Mouse (Mus musculus) forebrain, embryonic 13.5 days (tissue): ENCODE data around the gene Gzmk. TPM values are rescaled to one million over a fixed set of nuclear protein-coding genes. Genes with fewer than 3 reads are reported as not detected.

ENCODE experiments used
- ATAC-seq: fragments of 200-750 bp; cut with Nextera tagmentation; 2 replicates; pipeline ENCODE4 v1.8.0; 2017
- H3K27ac ChIP-seq: fragments of 300-500 bp; sonication (generic); 2 replicates; pipeline ENCODE4 v1.5.1; 2015; ENCODE audit warnings: inconsistent platforms, mild to moderate bottlenecking, moderate library complexity
- H3K27me3 ChIP-seq: fragments of 300-500 bp; sonication (generic); 2 replicates; pipeline ENCODE4 v1.6.1; 2015; ENCODE audit warnings: mild to moderate bottlenecking, inconsistent platforms
- H3K36me3 ChIP-seq: fragments of 300-500 bp; sonication (generic); 2 replicates; pipeline ENCODE4 v1.6.1; 2015; ENCODE audit warnings: mild to moderate bottlenecking, inconsistent platforms; ENCODE audit not compliant: poor library complexity, severe bottlenecking
- H3K4me1 ChIP-seq: fragments of 300-500 bp; sonication (generic); 2 replicates; pipeline ENCODE4 v1.6.1; 2015; ENCODE audit warnings: inconsistent platforms
- H3K4me2 ChIP-seq: fragments of 300-500 bp; sonication (generic); 2 replicates; pipeline ENCODE4 v1.6.1; 2015; ENCODE audit warnings: inconsistent platforms, mild to moderate bottlenecking, moderate library complexity
- H3K4me3 ChIP-seq: fragments of 300-500 bp; sonication (generic); 2 replicates; pipeline ENCODE4 v1.5.1; 2015; ENCODE audit warnings: mild to moderate bottlenecking, inconsistent platforms
- H3K9ac ChIP-seq: fragments of 300-500 bp; sonication (generic); 2 replicates; pipeline ENCODE4 v1.6.1; 2015; ENCODE audit warnings: mild to moderate bottlenecking, inconsistent platforms
- H3K9me3 ChIP-seq: fragments of 300-500 bp; sonication (generic); replicated peaks from 2 replicates; pipeline ENCODE4 v1.6.1; 2016; ENCODE audit warnings: inconsistent platforms
- WGBS: fragments of 180-500 bp; shearing (Covaris S2); methylation state at CpG from one replicate; pipeline ENCODE4 v1.1.7; 2015; 5-methylcytosine and 5-hydroxymethylcytosine counted together
- polyA plus RNA-seq: library from polyadenylated mRNA; unstranded; fragments of >200 nt; fragmentation: Nextera tagmentation; extraction: Ambion mirVana; gene quantifications from 2 replicates; pipeline ENCODE4 v1.2.1, GENCODE M21; 2015

Gzmk gene
- polyA plus RNA-seq, 1 experiment from 2014 or later, result not detected

- no peaks in the 10 kb centered on the region for H3K27me3 ChIP-seq
- H3K4me3 ChIP-seq, result no peak overlapping the region
- no peak overlapping the region for H3K9ac ChIP-seq
- 89% methylated on average over 1 of the region's 1 CpGs for WGBS
- H3K27ac ChIP-seq, result no peak overlapping the region
- no peak overlapping the region for H3K4me2 ChIP-seq
- no peaks in the 10 kb centered on the region for H3K9me3 ChIP-seq
- no peak for ATAC-seq
- no peaks in the 10 kb centered on the region for H3K4me1 ChIP-seq
- no peaks in the 10 kb centered on the region for H3K36me3 ChIP-seq
Measured at GRCm38 (mm10) chr13:113139597-113139996, 86.1 kb downstream of the Gzmk start.

- ATAC-seq, result peak; percentile 78
- no peaks in the 10 kb centered on the region for H3K9me3 ChIP-seq
- no peaks in the 10 kb centered on the region for H3K36me3 ChIP-seq
- H3K9ac ChIP-seq, result no peak overlapping the region
- H3K27ac ChIP-seq, result no peak overlapping the region
- H3K27me3 ChIP-seq, result no peaks in the 10 kb centered on the region
- H3K4me3 ChIP-seq, result no peak overlapping the region
- 82% methylated on average over 1 of the region's 1 CpGs for WGBS
- no peak overlapping the region for H3K4me2 ChIP-seq
- no peaks in the 10 kb centered on the region for H3K4me1 ChIP-seq
Measured at GRCm38 (mm10) chr13:113129974-113130373, 95.7 kb downstream of the Gzmk start.

Other genes starting within 250 kb of the Gzmk start
- gene Ccno, start 238.1 kb downstream of the Gzmk start, polyA plus RNA-seq, result 1.9 and 4.4 TPM in 2 replicates
- gene Mcidas, start 232.1 kb downstream of the Gzmk start, polyA plus RNA-seq, result 1.4 and 2.4 TPM in 2 replicates
- 0.63 and 0.92 TPM in 2 replicates for gene Cdc20b, start 190.8 kb downstream of the Gzmk start, polyA plus RNA-seq
- gene Gpx8, start 179.5 kb downstream of the Gzmk start, polyA plus RNA-seq, result 62.8 and 63.5 TPM in 2 replicates
- not detected in 2 replicates for gene Gzma, start 124.9 kb downstream of the Gzmk start, polyA plus RNA-seq
- gene Esm1, start 16.2 kb downstream of the Gzmk start, polyA plus RNA-seq, result 0.64 and 1.7 TPM in 2 replicates
- gene BC067074, start 67.3 kb upstream of the Gzmk start, polyA plus RNA-seq, result 0.75 and 0.89 TPM in 2 replicates